Mouse (Mus musculus) thymus, adult 2 months (tissue): ENCODE measurements around the gene Gm10251.
"Not testable (repeated sequence)": the region's sequence is repeated elsewhere in the genome, so short reads cannot be mapped to it uniquely, and the experiment has no call there.

Experiments
- CTCF ChIP-seq: fragments of 200-500 bp; IDR thresholded peaks from 2 replicates; pipeline ENCODE4 v1.5.1; 2012; ENCODE audit warnings: mild to moderate bottlenecking, control low read depth, low read length, moderate library complexity, borderline replicate concordance; ENCODE audit not compliant: control insufficient read depth, poor library complexity, insufficient read depth; ENCODE audit errors: extremely low read depth
- POLR2A ChIP-seq: fragments of 200-500 bp; IDR thresholded peaks from 2 replicates; pipeline ENCODE4 v1.6.1; 2012; ENCODE audit warnings: mild to moderate bottlenecking, low read length, control low read depth, moderate library complexity; ENCODE audit not compliant: control insufficient read depth, poor library complexity, insufficient read depth; ENCODE audit errors: extremely low read depth

DNA sequence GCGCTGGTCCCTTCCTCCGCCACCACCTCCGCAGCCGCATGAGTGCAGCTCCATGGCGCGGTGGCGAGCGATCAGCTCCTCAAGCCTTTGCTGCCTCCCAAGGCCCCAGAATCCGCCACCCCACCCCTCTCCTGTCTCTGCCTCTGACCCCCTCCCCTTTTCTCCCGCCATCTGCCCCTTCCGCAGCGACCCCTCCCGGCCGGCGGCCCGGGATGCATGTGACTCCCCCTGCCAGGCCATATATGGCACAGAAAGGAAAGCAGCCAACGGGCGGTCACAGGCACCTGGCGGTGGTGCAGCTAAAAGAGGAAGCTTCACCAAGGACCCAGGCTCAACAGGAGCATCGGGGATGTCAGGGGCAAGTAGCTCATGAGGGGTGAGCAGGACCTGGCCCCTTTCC lies 79.0 kb downstream of the Gm10251 start:
- not testable (repeated sequence) for TF ChIP-seq CTCF, POLR2A
